Mouse (Mus musculus): Measurements from ENCODE around the gene Cyb5rl.

Cyb5rl gene

GRCm38 (mm10) chr4:107061560-107061959 lies 5.2 kb upstream of the Cyb5rl start:
- DNase-seq (ENCODE audit: low spot score): no peak

GRCm38 (mm10) chr4:107063214-107063613 lies 3.6 kb upstream of the Cyb5rl start:
- DNase-seq (ENCODE audit: low spot score): no peak

GRCm38 (mm10) chr4:107064394-107065098 lies 2.2 kb upstream of the Cyb5rl start:
- no peak for DNase-seq (ENCODE audit: low spot score)

- no peak for DNase-seq (ENCODE audit: low spot score)
Observed at GRCm38 (mm10) chr4:107067151-107067840, 508 bp downstream of the Cyb5rl start.

- no peak for DNase-seq (ENCODE audit: low spot score)
Observed at GRCm38 (mm10) chr4:107072343-107072742, 5.6 kb downstream of the Cyb5rl start.

- no peak for DNase-seq (ENCODE audit: low spot score)
Observed at GRCm38 (mm10) chr4:107075456-107075855, 8.7 kb downstream of the Cyb5rl start.

GRCm38 (mm10) chr4:107078894-107079293 lies 12.1 kb downstream of the Cyb5rl start:
- DNase-seq (ENCODE audit: low spot score): no peak

GRCm38 (mm10) chr4:107079716-107080115 lies 12.9 kb downstream of the Cyb5rl start:
- no peak for DNase-seq (ENCODE audit: low spot score)

GRCm38 (mm10) chr4:107082185-107082584 lies 15.4 kb downstream of the Cyb5rl start:
- no peak for DNase-seq (ENCODE audit: low spot score)

- no peak for DNase-seq (ENCODE audit: low spot score)
Observed at GRCm38 (mm10) chr4:107083126-107083525, 16.3 kb downstream of the Cyb5rl start.

- DNase-seq (ENCODE audit: low spot score): no peak
Observed at GRCm38 (mm10) chr4:107084343-107084742, 17.6 kb downstream of the Cyb5rl start.

- DNase-seq (ENCODE audit: low spot score): no peak
Observed at GRCm38 (mm10) chr4:107084858-107085257, 18.1 kb downstream of the Cyb5rl start.

GRCm38 (mm10) chr4:107091696-107092095 lies 24.9 kb downstream of the Cyb5rl start:
- peak; percentile 57 for DNase-seq (ENCODE audit: low spot score)

GRCm38 (mm10) chr4:107094484-107095187 lies 27.8 kb downstream of the Cyb5rl start:
- no peak for DNase-seq (ENCODE audit: low spot score)

GRCm38 (mm10) chr4:107096043-107096442 lies 29.3 kb downstream of the Cyb5rl start:
- no peak for DNase-seq (ENCODE audit: low spot score)

GRCm38 (mm10) chr4:107096841-107097373 lies 30.1 kb downstream of the Cyb5rl start, which contains the start of gene Cdcp2:
Cdcp2 (plus strand) TSS chr4:107096891.
- no peak for DNase-seq (ENCODE audit: low spot score)

- DNase-seq (ENCODE audit: low spot score): peak; percentile 24
Observed at GRCm38 (mm10) chr4:107097871-107098270, 31.1 kb downstream of the Cyb5rl start.

GRCm38 (mm10) chr4:107098375-107098774 lies 31.6 kb downstream of the Cyb5rl start:
- DNase-seq (ENCODE audit: low spot score): no peak

- DNase-seq (ENCODE audit: low spot score): no peak
Observed at GRCm38 (mm10) chr4:107098791-107099525, 32.2 kb downstream of the Cyb5rl start.

GRCm38 (mm10) chr4:107102220-107102619 lies 35.4 kb downstream of the Cyb5rl start:
- no peak for DNase-seq (ENCODE audit: low spot score)

- DNase-seq (ENCODE audit: low spot score): no peak
Observed at GRCm38 (mm10) chr4:107106777-107107176, 40.0 kb downstream of the Cyb5rl start.

GRCm38 (mm10) chr4:107108291-107108731 lies 41.5 kb downstream of the Cyb5rl start:
- peak; percentile 49 for DNase-seq (ENCODE audit: low spot score)

All from ovary, postnatal 36 days (tissue).